Mouse (Mus musculus): ENCODE measurements at regions not wholly inside any gene's neighbourhood (a gene's known extent, or its start where the extent isn't known, plus 50 kb on each side); places are given as distances from the start of the nearest gene placed in this dataset.

- DNase-seq = no peak
Observed at GRCm38 (mm10) chr3:60934492-60934891, 68.1 kb upstream of the P2ry1 start.

GRCm38 (mm10) chr3:60941451-60941850 lies 61.1 kb upstream of the P2ry1 start:
- DNase-seq = no peak

GRCm38 (mm10) chr3:60948897-60949296 lies 53.7 kb upstream of the P2ry1 start:
- no peak for DNase-seq
